15 mouse cellular contexts compared by ENCODE assay signal in genomic region chr1:126590911-126591310, GRCm38 (mm10).
"Had no signal": no experiment of that assay in that cellular context is flagged by ENCODE, and none has a peak within 500 bp of the region (broad histone marks: within the 10 kb centered on the region; RNA-seq: fewer than 3 reads in every experiment).

No protein-coding gene starts in this region.

- H3K27ac ChIP-seq: kidney, embryonic 15.5 days; liver, embryonic 15.5 days; neural tube, embryonic 15.5 days had no signal

- H3K4me3 ChIP-seq: kidney, embryonic 15.5 days; liver, embryonic 15.5 days; myocyte; neural tube, embryonic 15.5 days had no signal

- H3K27me3 ChIP-seq: kidney, embryonic 15.5 days; liver, embryonic 15.5 days; neural tube, embryonic 15.5 days had no signal

- ATAC-seq: intestine, embryonic 16.5 days; lung, postnatal 0 days had no signal

- H3K4me2 ChIP-seq: kidney, embryonic 15.5 days; liver, embryonic 11.5 days; liver, embryonic 15.5 days; neural tube, embryonic 15.5 days had no signal

- H3K9ac ChIP-seq: kidney, embryonic 15.5 days; liver, embryonic 15.5 days; neural tube, embryonic 15.5 days had no signal

- DNase-seq: kidney, adult 2 months; kidney, postnatal 14 days; left cerebral cortex, postnatal 4 days; lung, adult 2 months; lung, postnatal 36 days; right cerebral cortex, postnatal 4 days; spleen, adult 18-20 months; thymus, postnatal 4 days had no signal

- H3K9me3 ChIP-seq: kidney, embryonic 15.5 days; liver, embryonic 15.5 days; neural tube, embryonic 15.5 days had no signal

- H3K36me3 ChIP-seq: kidney, embryonic 15.5 days; liver, embryonic 15.5 days; neural tube, embryonic 15.5 days had no signal
